Mouse (Mus musculus) neural tube, embryonic 15.5 days (tissue): ENCODE data around the gene Sik3. TPM values are rescaled to one million over a fixed set of nuclear protein-coding genes. Genes with fewer than 3 reads are reported as not detected.

ENCODE experiments used
- ATAC-seq: fragments of 200-750 bp; cut with Nextera tagmentation; 2 replicates; pipeline ENCODE4 v1.8.0; 2017; ENCODE audit warnings: mild to moderate bottlenecking, moderate TSS enrichment, moderate library complexity; ENCODE audit not compliant: low FRiP score
- H3K27ac ChIP-seq: fragments of 300-500 bp; sonication (generic); replicated peaks from 2 replicates; pipeline ENCODE4 v1.5.1; 2015; ENCODE audit warnings: mild to moderate bottlenecking, inconsistent platforms
- H3K27me3 ChIP-seq: fragments of 300-500 bp; sonication (generic); replicated peaks from 2 replicates; pipeline ENCODE4 v1.6.1; 2015; ENCODE audit warnings: inconsistent platforms
- H3K36me3 ChIP-seq: fragments of 300-500 bp; sonication (generic); 2 replicates; pipeline ENCODE4 v1.6.1; 2015; ENCODE audit warnings: inconsistent platforms
- H3K4me1 ChIP-seq: fragments of 300-500 bp; sonication (generic); 2 replicates; pipeline ENCODE4 v1.6.1; 2015; ENCODE audit warnings: inconsistent platforms
- H3K4me2 ChIP-seq: fragments of 300-500 bp; sonication (generic); 2 replicates; pipeline ENCODE4 v1.6.1; 2015; ENCODE audit warnings: inconsistent platforms, mild to moderate bottlenecking, moderate library complexity
- H3K4me3 ChIP-seq: fragments of 300-500 bp; sonication (generic); replicated peaks from 2 replicates; pipeline ENCODE4 v1.5.1; 2015; ENCODE audit warnings: mild to moderate bottlenecking, inconsistent platforms
- H3K9ac ChIP-seq: fragments of 300-500 bp; sonication (generic); replicated peaks from 2 replicates; pipeline ENCODE4 v1.6.1; 2015; ENCODE audit warnings: mild to moderate bottlenecking, inconsistent platforms
- H3K9me3 ChIP-seq: fragments of 300-500 bp; sonication (generic); replicated peaks from 2 replicates; pipeline ENCODE4 v1.6.1; 2016; ENCODE audit warnings: inconsistent platforms
- WGBS: fragments of 180-500 bp; shearing (Covaris S2); methylation state at CpG from one replicate; pipeline ENCODE4 v1.1.7; 2015; ENCODE audit warnings: mixed read lengths; 5-methylcytosine and 5-hydroxymethylcytosine counted together
- polyA plus RNA-seq: library from polyadenylated mRNA; unstranded; fragments of >200 nt; fragmentation: Nextera tagmentation; extraction: Ambion mirVana; gene quantifications from 2 replicates; pipeline ENCODE4 v1.2.1, GENCODE M21; 2015

Gene Sik3
- polyA plus RNA-seq, 1 experiment from 2014 or later = 9.9 TPM

GRCm38 (mm10) chr9:46218176-46218575 is 205.6 kb downstream of the Sik3 start:
- Histone ChIP-seq H3K4me3 (no peak overlapping the region), H3K27ac (no peak overlapping the region), H3K4me1 (no peaks in the 10 kb centered on the region), H3K9me3 (no peaks in the 10 kb centered on the region), H3K27me3 (no peaks in the 10 kb centered on the region), H3K9ac (no peak overlapping the region), H3K36me3 (peaks cover 45% of the 10 kb centered on the region), H3K4me2 (no peak overlapping the region)
- ATAC-seq = no peak
- 84% methylated on average over 9 of the region's 9 CpGs for WGBS

- no peak for ATAC-seq
- H3K4me3 ChIP-seq = no peak overlapping the region
- H3K27ac ChIP-seq = no peak overlapping the region
- H3K36me3 ChIP-seq = peaks cover 49% of the 10 kb centered on the region
- no peak overlapping the region for H3K4me2 ChIP-seq
- no peaks in the 10 kb centered on the region for H3K4me1 ChIP-seq
- H3K9me3 ChIP-seq = no peaks in the 10 kb centered on the region
- 88% methylated on average over 6 of the region's 6 CpGs for WGBS
- no peak overlapping the region for H3K9ac ChIP-seq
- no peaks in the 10 kb centered on the region for H3K27me3 ChIP-seq
These were observed 210.5 kb downstream of the Sik3 start for GRCm38 (mm10) chr9:46223090-46223489.

- H3K4me3 ChIP-seq = no peak overlapping the region
- WGBS = 92% methylated on average over 3 of the region's 3 CpGs
- H3K4me2 ChIP-seq = no peak overlapping the region
- no peak for ATAC-seq
- H3K36me3 ChIP-seq = peaks cover 49% of the 10 kb centered on the region
- no peaks in the 10 kb centered on the region for H3K27me3 ChIP-seq
- H3K9me3 ChIP-seq = no peaks in the 10 kb centered on the region
- H3K4me1 ChIP-seq = no peaks in the 10 kb centered on the region
- H3K9ac ChIP-seq = no peak overlapping the region
- H3K27ac ChIP-seq = no peak overlapping the region
These were observed 211.5 kb downstream of the Sik3 start for GRCm38 (mm10) chr9:46224101-46224500.

- H3K4me2 ChIP-seq = no peak overlapping the region
- no peak overlapping the region for H3K27ac ChIP-seq
- peaks cover 8% of the 10 kb centered on the region; the same call in 1 of the 2 replicates for H3K4me1 ChIP-seq
- no peak for ATAC-seq
- 72% methylated on average over 5 of the region's 5 CpGs for WGBS
- H3K9ac ChIP-seq = no peak overlapping the region
- H3K27me3 ChIP-seq = no peaks in the 10 kb centered on the region
- H3K9me3 ChIP-seq = no peaks in the 10 kb centered on the region
- H3K4me3 ChIP-seq = no peak overlapping the region
- peaks cover 43% of the 10 kb centered on the region for H3K36me3 ChIP-seq
These were observed 212.5 kb downstream of the Sik3 start for GRCm38 (mm10) chr9:46224945-46225660.

- Histone ChIP-seq H3K36me3 (peaks cover 24% of the 10 kb centered on the region), H3K9ac (no peak overlapping the region), H3K4me2 (no peak overlapping the region), H3K4me3 (no peak overlapping the region), H3K9me3 (no peaks in the 10 kb centered on the region), H3K27me3 (no peaks in the 10 kb centered on the region), H3K4me1 (peaks cover 17% of the 10 kb centered on the region), H3K27ac (no peak overlapping the region)
- 90% methylated on average over 3 of the region's 3 CpGs for WGBS
- no peak for ATAC-seq
These were observed 214.5 kb downstream of the Sik3 start for GRCm38 (mm10) chr9:46227064-46227614.

- Histone ChIP-seq H3K4me3 (no peak within 1 kb of the TSS), H3K4me2 (no peak within 1 kb of the TSS), H3K27ac (no peak within 1 kb of the TSS), H3K4me1 (peaks cover 17% of the 10 kb centered on the region), H3K36me3 (peaks cover 12% of the 10 kb centered on the region), H3K9me3 (no peaks in the 10 kb centered on the region), H3K27me3 (no peaks in the 10 kb centered on the region), H3K9ac (no peak within 1 kb of the TSS)
- ATAC-seq = no peak
- 74% methylated on average over 9 of the region's 9 CpGs for WGBS
These were observed 215.9 kb downstream of the Sik3 start, which contains the start of gene Apoa1 for GRCm38 (mm10) chr9:46228491-46228890. Gene Apoa1, plus strand, starts transcription at chr9:46228580.

GRCm38 (mm10) chr9:46229573-46230449 is 217.2 kb downstream of the Sik3 start:
- H3K4me3 ChIP-seq = peak overlapping the region; percentile 52

GRCm38 (mm10) chr9:46230450-46230975 is 217.9 kb downstream of the Sik3 start:
- Histone ChIP-seq H3K9ac (peak overlapping the region; percentile 61), H3K4me3 (peak overlapping the region; percentile 52), H3K4me2 (peak overlapping the region; percentile 82), H3K36me3 (no peaks in the 10 kb centered on the region), H3K27ac (peak overlapping the region; percentile 82), H3K9me3 (no peaks in the 10 kb centered on the region), H3K4me1 (peaks cover 17% of the 10 kb centered on the region), H3K27me3 (no peaks in the 10 kb centered on the region)
- peak; percentile 72 for ATAC-seq
- 17% methylated on average over 13 of the region's 13 CpGs for WGBS

More at GRCm38 (mm10) chr9:46229573-46230449, 217.2 kb downstream of the Sik3 start:
- WGBS = 16% methylated on average over 37 of the region's 37 CpGs
- H3K27ac ChIP-seq = peak overlapping the region; percentile 82
- H3K9me3 ChIP-seq = no peaks in the 10 kb centered on the region
- H3K27me3 ChIP-seq = no peaks in the 10 kb centered on the region
- peak overlapping the region; percentile 61 for H3K9ac ChIP-seq
- H3K4me1 ChIP-seq = peaks cover 17% of the 10 kb centered on the region
- ATAC-seq = peak; percentile 96
- peak overlapping the region; percentile 82 for H3K4me2 ChIP-seq
- 0 out of 2 replicates have a peak, but pooled peaks cover under 1% of the 10 kb centered on the region for H3K36me3 ChIP-seq

- no peaks in the 10 kb centered on the region for H3K9me3 ChIP-seq
- WGBS = 87% methylated on average over 6 of the region's 6 CpGs
- no peak overlapping the region for H3K4me2 ChIP-seq
- H3K4me1 ChIP-seq = peaks cover 8% of the 10 kb centered on the region
- H3K4me3 ChIP-seq = no peak overlapping the region
- no peak overlapping the region for H3K9ac ChIP-seq
- no peak overlapping the region for H3K27ac ChIP-seq
- H3K27me3 ChIP-seq = no peaks in the 10 kb centered on the region
- no peaks in the 10 kb centered on the region for H3K36me3 ChIP-seq
- no peak for ATAC-seq
These were observed 222.6 kb downstream of the Sik3 start for GRCm38 (mm10) chr9:46235196-46235595.

GRCm38 (mm10) chr9:46235596-46235648 is 222.8 kb downstream of the Sik3 start, which contains the start of gene Apoc3:
Gene Apoc3, minus strand, starts transcription at chr9:46235636.
- no peak within 1 kb of the TSS for H3K4me2 ChIP-seq
- no peak within 1 kb of the TSS for H3K4me3 ChIP-seq
- no peak for ATAC-seq
- H3K27ac ChIP-seq = no peak within 1 kb of the TSS
- peaks cover 5% of the 10 kb centered on the region for H3K4me1 ChIP-seq
- H3K27me3 ChIP-seq = no peaks in the 10 kb centered on the region
- no peak within 1 kb of the TSS for H3K9ac ChIP-seq
- H3K9me3 ChIP-seq = no peaks in the 10 kb centered on the region
- H3K36me3 ChIP-seq = no peaks in the 10 kb centered on the region

- Histone ChIP-seq H3K4me1 (peaks cover 3% of the 10 kb centered on the region), H3K9me3 (no peaks in the 10 kb centered on the region), H3K27me3 (no peaks in the 10 kb centered on the region), H3K4me3 (no peak overlapping the region), H3K4me2 (no peak overlapping the region), H3K36me3 (no peaks in the 10 kb centered on the region), H3K9ac (no peak overlapping the region), H3K27ac (no peak overlapping the region)
- 74% methylated on average over 4 of the region's 4 CpGs for WGBS
- ATAC-seq = no peak
These were observed 223.0 kb downstream of the Sik3 start for GRCm38 (mm10) chr9:46235649-46236048.

GRCm38 (mm10) chr9:46238850-46239249 is 226.2 kb downstream of the Sik3 start:
- 95% methylated on average over 7 of the region's 7 CpGs for WGBS
- no peak overlapping the region for H3K9ac ChIP-seq
- no peaks in the 10 kb centered on the region for H3K36me3 ChIP-seq
- H3K4me1 ChIP-seq = no peaks in the 10 kb centered on the region
- no peak for ATAC-seq
- H3K4me2 ChIP-seq = no peak overlapping the region
- no peak overlapping the region for H3K4me3 ChIP-seq
- H3K9me3 ChIP-seq = no peaks in the 10 kb centered on the region
- no peak overlapping the region for H3K27ac ChIP-seq
- no peaks in the 10 kb centered on the region for H3K27me3 ChIP-seq
